Mouse (Mus musculus) central nervous system, embryonic 14 days (tissue): Measurements from ENCODE around the gene Arsk. TPM values are rescaled to one million over a fixed set of nuclear protein-coding genes. Genes with fewer than 3 reads are reported as not detected.

Source experiments
- polyA plus RNA-seq: library from polyadenylated mRNA; depleted of rRNA; stranded (reverse); fragments of >200 nt; gene quantifications from 2 replicates; pipeline ENCODE4 v1.2.3, GENCODE M21; 2012; rRNA removed

Gene Arsk
- 4.4 and 4.5 TPM in 2 replicates for polyA plus RNA-seq

DNA sequence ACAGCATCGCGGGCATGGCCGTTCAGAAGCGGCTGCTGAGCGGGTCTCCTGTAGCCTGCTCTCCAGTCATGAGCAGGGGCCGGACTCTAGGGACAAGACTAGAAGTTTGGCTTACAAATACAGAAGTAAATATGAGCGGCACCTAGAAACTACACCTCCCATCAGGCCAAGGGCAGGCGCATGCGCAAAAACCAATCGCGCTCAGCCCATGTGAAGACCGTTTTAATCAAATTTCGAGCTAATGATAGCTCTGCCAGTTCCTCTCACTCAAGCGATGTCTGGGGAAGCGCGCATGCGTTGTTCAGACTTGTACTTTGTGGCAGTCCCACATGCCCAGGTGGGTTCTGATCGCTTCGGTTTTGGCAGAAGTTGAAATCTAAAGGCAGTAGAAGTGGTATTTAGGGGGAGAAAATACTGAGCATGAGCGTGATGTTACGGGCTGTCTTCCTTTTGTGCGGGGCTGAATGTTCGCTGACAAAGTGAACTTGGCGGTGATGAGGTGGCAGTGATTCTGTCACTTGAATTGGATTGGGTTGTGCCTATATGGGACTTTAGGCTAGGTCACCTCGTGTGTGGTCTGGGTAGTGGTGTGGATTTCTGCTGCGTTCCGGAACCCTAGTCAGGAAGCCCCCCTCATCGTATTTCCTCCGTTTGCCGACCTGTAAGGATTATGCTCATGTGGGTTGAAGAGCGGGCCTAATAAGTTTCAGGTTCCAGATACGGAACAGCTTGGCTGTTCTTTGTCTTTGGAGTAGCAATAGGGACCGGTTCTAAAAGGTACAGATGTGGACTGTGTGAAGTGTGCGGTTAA lies at the start of gene Arsk, which contains the start of gene Ttc37:
Gene Arsk (minus strand): TSS at position 168 of the 811 bp plus-strand sequence.
Gene Ttc37 (plus strand): TSS at position 242 of the 811 bp plus-strand sequence.

DNA sequence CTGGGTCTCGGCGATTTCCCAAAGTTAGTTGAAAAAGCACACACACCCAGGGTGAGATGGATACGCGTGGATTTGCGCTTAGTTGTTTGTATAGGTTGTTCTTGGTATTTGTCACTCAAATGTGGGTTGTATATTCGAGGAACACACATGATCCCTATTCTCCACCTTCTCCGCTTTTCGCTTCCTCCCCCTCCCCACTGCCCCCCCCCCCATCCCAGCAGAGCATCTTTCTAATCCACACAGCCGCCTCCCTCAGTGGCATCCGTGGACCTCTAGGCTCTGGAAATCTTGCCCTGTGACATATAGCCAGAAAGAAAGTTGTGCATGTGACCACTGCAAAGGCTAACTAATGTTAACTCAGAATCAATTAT lies 41.6 kb downstream of the Arsk start, which contains the start of gene Gpr150:
Gene Gpr150 (minus strand): TSS at position 101 of the 371 bp plus-strand sequence.

DNA sequence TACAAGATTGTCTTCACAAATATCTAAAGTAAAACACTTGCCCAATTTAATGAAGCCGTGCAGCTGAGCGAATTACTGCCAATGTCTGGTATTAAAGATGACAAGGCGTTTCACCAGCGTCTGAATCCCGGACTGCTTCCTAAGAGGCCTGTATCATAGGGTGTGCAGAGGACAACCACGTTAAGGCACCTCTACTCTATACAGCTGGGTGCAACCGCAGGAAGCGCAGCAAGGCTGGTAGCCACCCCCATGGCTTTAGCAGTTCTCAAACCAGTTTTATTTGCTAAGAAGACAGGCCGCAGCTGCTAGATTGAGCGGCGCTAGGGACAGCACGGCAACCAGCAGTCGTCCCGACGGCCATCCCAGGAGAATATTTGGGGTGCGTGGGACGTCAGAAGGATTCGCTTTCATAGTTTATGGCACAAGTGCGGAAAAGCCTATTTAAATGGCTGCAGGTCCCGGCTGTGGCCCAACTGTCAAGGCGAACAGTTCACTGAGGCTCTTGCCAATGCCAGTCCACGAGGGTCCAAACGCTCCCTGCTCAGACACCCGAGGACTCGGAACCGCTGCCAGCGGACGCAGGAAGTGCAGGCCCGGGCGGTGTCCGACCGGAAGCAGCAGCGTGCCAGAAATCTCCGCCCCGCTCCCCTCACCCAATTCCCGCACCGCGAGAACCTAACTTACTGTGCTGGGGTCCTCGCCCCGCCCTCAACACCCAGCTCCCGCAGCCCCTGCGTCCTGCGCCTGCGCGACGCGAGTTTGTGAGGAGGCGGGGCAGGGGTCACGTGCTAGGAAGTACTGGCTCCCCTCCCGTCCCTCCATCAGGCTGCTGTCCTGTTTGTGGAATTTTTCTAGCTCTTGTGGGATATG lies 80.3 kb downstream of the Arsk start, which contains the start of gene Rfesd:
Gene Rfesd (minus strand): TSS at position 746 of the 870 bp plus-strand sequence.

Other genes with a start within 250 kb of the Arsk start
- 22.8 and 23.8 TPM in 2 replicates for gene Rhobtb3, start 154.7 kb downstream of the Arsk start, polyA plus RNA-seq
- 0.41 and 0.64 TPM in 2 replicates for gene Spata9, start 131.5 kb downstream of the Arsk start, polyA plus RNA-seq
- 12.4 and 13.3 TPM in 2 replicates for gene Rfesd, start 79.9 kb downstream of the Arsk start, polyA plus RNA-seq
- 0.95 and 1.1 TPM in 2 replicates for gene Gpr150, start 41.7 kb downstream of the Arsk start, polyA plus RNA-seq
- 14.5 TPM in 2 replicates for gene Ttc37, start 74 bp upstream of the Arsk start, polyA plus RNA-seq
- 0.19 and 0.64 TPM in 2 replicates for gene Fam81b, start 206.4 kb upstream of the Arsk start, polyA plus RNA-seq